Mouse (Mus musculus): ENCODE measurements around the gene Gm5934.
"Not testable (repeated sequence)": the region's sequence is repeated elsewhere in the genome, so short reads cannot be mapped to it uniquely, and the experiment has no call there.

Gene Gm5934

GRCm38 (mm10) chrX:24500660-24501059 is at the start of gene Gm5934:
Gene Gm5934, minus strand, starts transcription at chrX:24500760.
- DNase-seq, result not testable (repeated sequence)
